Mouse (Mus musculus): ENCODE data around the gene Mbtps1.

GRCm38 (mm10) chr8:119468091-119468490 lies 90.4 kb downstream of the Mbtps1 start:
- no peak for TF ChIP-seq POLR2A (IDR thresholded peaks at IDR 0.05; ENCODE audit: control insufficient read depth in 1 of 2, insufficient read depth in 1 of 2, low read depth in 1 of 2, low read length in 2 of 2, poor library complexity in 1 of 2)
- TF ChIP-seq GATA1 (IDR thresholded peaks at IDR 0.05; ENCODE audit: low read depth, low read length): no peak
- TF ChIP-seq SIN3A (IDR thresholded peaks at IDR 0.05; ENCODE audit: low read length): no peak
- TF ChIP-seq SMC3 (IDR thresholded peaks at IDR 0.05; ENCODE audit: low read depth, low read length): no peak

Data from MEL (cell line).